Mouse (Mus musculus) forebrain, embryonic 16.5 days (tissue): ENCODE data around the gene Slc35a3. TPM values are rescaled to one million over a fixed set of nuclear protein-coding genes. Genes with fewer than 3 reads are reported as not detected.
A peak's percentile ranks its signal among the peaks of the same experiment; 100 is the strongest.
"Not testable (repeated sequence)": the region's sequence is repeated elsewhere in the genome, so short reads cannot be mapped to it uniquely, and the experiment has no call there.

Experiments used
- ATAC-seq: fragments of 200-750 bp; cut with Nextera tagmentation; 2 replicates; pipeline ENCODE4 v1.8.0; 2017; ENCODE audit warnings: mild to moderate bottlenecking, moderate library complexity
- H3K27ac ChIP-seq: fragments of 300-500 bp; sonication (generic); 2 replicates; pipeline ENCODE4 v1.5.1; 2014; ENCODE audit warnings: low read length, control low read depth
- H3K27me3 ChIP-seq: fragments of 300-500 bp; sonication (generic); replicated peaks from 2 replicates; pipeline ENCODE4 v1.6.1; 2014; ENCODE audit warnings: low read length; ENCODE audit not compliant: control insufficient read depth, insufficient read depth
- H3K36me3 ChIP-seq: fragments of 300-500 bp; sonication (generic); 2 replicates; pipeline ENCODE4 v1.6.1; 2014; ENCODE audit not compliant: control insufficient read depth, insufficient read depth
- H3K4me1 ChIP-seq: fragments of 300-500 bp; sonication (generic); replicated peaks from 2 replicates; pipeline ENCODE4 v1.6.1; 2014; ENCODE audit warnings: low read length; ENCODE audit not compliant: control insufficient read depth, insufficient read depth
- H3K4me2 ChIP-seq: fragments of 300-500 bp; sonication (generic); 2 replicates; pipeline ENCODE4 v1.6.1; 2014; ENCODE audit warnings: mild to moderate bottlenecking, low read length, control low read depth
- H3K4me3 ChIP-seq: fragments of 300-500 bp; sonication (generic); replicated peaks from 2 replicates; pipeline ENCODE4 v1.5.1; 2014; ENCODE audit warnings: mild to moderate bottlenecking, low read length, control low read depth
- H3K9ac ChIP-seq: fragments of 300-500 bp; sonication (generic); replicated peaks from 2 replicates; pipeline ENCODE4 v1.6.1; 2014; ENCODE audit warnings: low read depth, low read length, control low read depth
- H3K9me3 ChIP-seq: fragments of 300-500 bp; sonication (generic); 2 replicates; pipeline ENCODE4 v1.6.1; 2016; ENCODE audit warnings: low read length; ENCODE audit not compliant: control insufficient read depth
- WGBS: fragments of 180-500 bp; shearing (Covaris S2); extraction: QIAGEN DNeasy Blood & Tissue Kit; methylation state at CpG from one replicate; pipeline ENCODE4 v1.1.7; 2014; 5-methylcytosine and 5-hydroxymethylcytosine counted together
- polyA plus RNA-seq: library from polyadenylated mRNA; unstranded; fragments of >200 nt; fragmentation: Nextera tagmentation; extraction: Ambion mirVana; gene quantifications from 2 replicates; pipeline ENCODE4 v1.2.1, GENCODE M21; 2015

The Slc35a3 gene
- polyA plus RNA-seq, 1 experiment from 2014 or later: 8.3 TPM

DNA sequence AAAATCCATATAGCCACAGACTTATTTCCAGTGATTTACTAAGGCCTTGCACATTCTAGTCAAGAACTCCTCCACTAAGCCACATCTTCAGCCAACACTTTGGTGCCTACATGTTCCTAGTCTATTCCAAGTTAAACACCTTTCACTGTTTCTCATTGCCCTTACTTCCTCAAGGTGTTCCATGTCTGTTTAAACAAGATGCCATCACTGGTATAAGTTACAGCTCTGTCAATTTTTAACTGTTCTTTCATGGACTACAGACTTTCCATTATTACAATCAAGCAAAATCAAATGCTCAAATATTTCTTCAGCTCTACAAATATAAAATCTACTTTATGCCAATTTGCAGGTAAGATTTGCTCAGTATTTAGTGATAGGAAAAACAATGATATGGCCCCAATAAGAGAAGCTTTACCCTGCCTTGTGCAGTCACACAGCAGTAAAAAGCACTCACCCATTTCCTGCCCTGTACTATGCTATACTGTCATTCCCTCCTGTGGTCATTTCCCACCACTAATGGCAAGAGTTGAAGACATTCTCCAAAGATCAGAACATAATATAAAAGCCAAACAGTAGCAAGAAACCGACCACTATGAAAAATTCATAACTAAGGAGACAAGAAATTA, 9.9 kb downstream of the Slc35a3 start:
- no peak for ATAC-seq
- Histone ChIP-seq H3K9me3 (no peaks in the 10 kb centered on the region), H3K4me1 (no peaks in the 10 kb centered on the region), H3K27me3 (no peaks in the 10 kb centered on the region), H3K27ac (no peak overlapping the region), H3K4me3 (no peak overlapping the region), H3K4me2 (no peak overlapping the region), H3K9ac (no peak overlapping the region), H3K36me3 (no peaks in the 10 kb centered on the region)
- WGBS: 85% methylated on average over 1 of the region's 1 CpGs

DNA sequence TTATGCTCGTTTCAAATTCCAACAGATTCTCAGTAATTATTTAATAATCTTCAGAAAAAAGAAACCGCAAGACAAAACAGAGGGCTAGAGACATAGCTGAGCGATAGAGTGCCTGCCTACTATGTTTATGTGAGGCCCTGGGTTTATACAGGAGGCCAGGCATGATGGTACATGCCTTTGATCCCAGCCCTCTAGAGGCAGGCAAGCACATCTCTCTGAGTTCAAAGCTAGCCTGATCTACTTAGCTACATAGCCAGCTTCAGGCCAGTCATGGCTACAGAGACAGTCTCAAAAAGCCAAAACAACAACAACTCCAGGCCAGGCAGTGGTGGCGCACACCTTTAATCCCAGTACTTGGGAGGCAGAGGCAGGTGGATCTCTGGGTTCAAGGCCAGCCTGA, 11.0 kb downstream of the Slc35a3 start:
- H3K9me3 ChIP-seq: no peaks in the 10 kb centered on the region
- no peak overlapping the region for H3K4me2 ChIP-seq
- no peak overlapping the region for H3K27ac ChIP-seq
- H3K4me3 ChIP-seq: no peak overlapping the region
- no peak overlapping the region for H3K9ac ChIP-seq
- no peaks in the 10 kb centered on the region for H3K36me3 ChIP-seq
- no peak for ATAC-seq
- WGBS: 96% methylated on average over 4 of the region's 4 CpGs
- no peaks in the 10 kb centered on the region for H3K27me3 ChIP-seq
- no peaks in the 10 kb centered on the region for H3K4me1 ChIP-seq

GRCm38 (mm10) chr3:116698786-116699185, 13.8 kb downstream of the Slc35a3 start:
- Histone ChIP-seq H3K4me1 (no peaks in the 10 kb centered on the region), H3K27ac (no peak overlapping the region)
- WGBS: 50% methylated on average over 2 of the region's 2 CpGs

DNA sequence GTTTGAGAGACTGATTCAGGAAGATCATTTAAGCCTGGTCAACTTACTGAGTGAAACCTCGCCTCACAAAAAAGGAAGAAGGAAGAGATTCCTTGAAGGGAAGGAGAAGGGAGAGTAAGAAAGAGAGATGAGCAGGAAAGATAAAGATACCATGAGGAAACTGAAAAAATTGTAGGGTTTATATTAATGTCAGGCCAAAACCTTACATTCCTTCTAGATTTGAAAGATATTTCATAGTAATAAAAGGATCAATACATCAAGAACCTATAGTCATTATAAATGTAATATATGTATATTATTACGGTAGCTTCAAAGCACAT, 17.0 kb downstream of the Slc35a3 start:
- no peaks in the 10 kb centered on the region for H3K4me1 ChIP-seq
- 94% methylated on average over 2 of the region's 2 CpGs for WGBS

More at GRCm38 (mm10) chr3:116698786-116699185, 13.8 kb downstream of the Slc35a3 start:
- no peak for ATAC-seq
- H3K9ac ChIP-seq: no peak overlapping the region
- H3K4me3 ChIP-seq: no peak overlapping the region
- no peaks in the 10 kb centered on the region; the same call in 1 of the 2 replicates for H3K36me3 ChIP-seq
- H3K27me3 ChIP-seq: no peaks in the 10 kb centered on the region
- H3K9me3 ChIP-seq: no peaks in the 10 kb centered on the region
- H3K4me2 ChIP-seq: no peak overlapping the region

DNA sequence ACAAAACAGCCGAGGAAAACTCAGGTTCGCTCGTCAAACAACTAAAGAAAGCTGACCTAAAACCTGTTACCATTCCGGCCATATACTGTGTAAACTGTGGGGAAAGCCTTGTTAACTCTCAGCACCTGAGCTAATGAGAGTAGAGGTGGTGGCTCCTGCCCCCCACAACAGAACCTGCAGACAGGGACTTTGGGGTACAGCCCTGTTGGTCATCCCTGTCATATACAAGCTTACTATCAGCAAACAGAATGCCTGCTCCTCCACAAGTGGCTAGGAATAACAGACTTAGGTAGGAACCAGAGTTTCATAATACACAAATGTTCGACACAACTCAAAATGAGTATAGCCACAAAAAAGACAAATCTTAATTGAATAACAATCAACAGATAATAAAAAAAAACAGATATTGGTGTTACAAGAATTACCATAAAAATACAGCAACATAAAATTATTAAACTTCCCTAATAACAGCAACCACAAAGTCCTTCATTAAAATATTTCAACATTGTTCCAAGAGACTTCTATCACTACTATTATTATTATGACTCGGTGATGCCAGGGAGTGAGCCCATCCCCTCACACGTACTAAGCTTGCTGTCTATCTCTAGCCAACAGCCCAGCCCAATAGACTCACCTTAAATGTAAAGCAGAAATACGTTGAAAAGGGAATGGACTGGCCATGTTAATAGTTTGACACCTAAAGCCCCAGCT, 17.5 kb downstream of the Slc35a3 start:
- Histone ChIP-seq H3K9me3 (no peaks in the 10 kb centered on the region), H3K27me3 (no peaks in the 10 kb centered on the region), H3K36me3 (no peaks in the 10 kb centered on the region; the same call in 1 of the 2 replicates), H3K9ac (no peak overlapping the region), H3K4me2 (no peak overlapping the region), H3K27ac (no peak overlapping the region), H3K4me3 (no peak overlapping the region), H3K4me1 (no peaks in the 10 kb centered on the region)
- 87% methylated on average over 8 of the region's 8 CpGs for WGBS
- ATAC-seq: no peak

More for the DNA sequence above, 17.0 kb downstream of the Slc35a3 start:
- H3K36me3 ChIP-seq: no peaks in the 10 kb centered on the region; the same call in 1 of the 2 replicates
- no peak overlapping the region for H3K4me3 ChIP-seq
- no peak overlapping the region for H3K4me2 ChIP-seq
- ATAC-seq: no peak
- H3K27me3 ChIP-seq: no peaks in the 10 kb centered on the region
- H3K9ac ChIP-seq: no peak overlapping the region
- H3K27ac ChIP-seq: no peak overlapping the region
- no peaks in the 10 kb centered on the region for H3K9me3 ChIP-seq

DNA sequence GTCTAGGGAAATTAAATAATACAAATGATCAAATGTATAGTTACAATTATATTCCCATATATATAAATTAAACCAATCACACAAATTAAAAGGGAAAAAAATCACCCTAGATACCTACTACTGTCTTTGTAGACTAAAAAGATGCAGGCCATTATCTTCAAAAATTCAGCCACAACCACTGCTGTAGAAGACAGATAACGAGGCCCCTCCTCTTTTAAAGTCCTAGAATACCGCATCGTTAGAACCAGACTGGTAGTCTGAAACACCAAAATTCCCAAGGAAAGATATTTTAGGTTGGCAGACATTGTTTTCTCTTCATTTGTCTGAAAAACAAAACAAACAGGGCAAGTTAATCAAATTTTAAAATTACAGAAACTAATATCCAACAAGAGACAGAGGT, 18.3 kb downstream of the Slc35a3 start:
- Histone ChIP-seq H3K9me3 (no peaks in the 10 kb centered on the region), H3K36me3 (no peaks in the 10 kb centered on the region; the same call in 1 of the 2 replicates), H3K27me3 (no peaks in the 10 kb centered on the region), H3K4me2 (no peak overlapping the region), H3K27ac (no peak overlapping the region), H3K9ac (no peak overlapping the region), H3K4me3 (no peak overlapping the region), H3K4me1 (no peaks in the 10 kb centered on the region)
- ATAC-seq: no peak
- 69% methylated on average over 3 of the region's 3 CpGs for WGBS

DNA sequence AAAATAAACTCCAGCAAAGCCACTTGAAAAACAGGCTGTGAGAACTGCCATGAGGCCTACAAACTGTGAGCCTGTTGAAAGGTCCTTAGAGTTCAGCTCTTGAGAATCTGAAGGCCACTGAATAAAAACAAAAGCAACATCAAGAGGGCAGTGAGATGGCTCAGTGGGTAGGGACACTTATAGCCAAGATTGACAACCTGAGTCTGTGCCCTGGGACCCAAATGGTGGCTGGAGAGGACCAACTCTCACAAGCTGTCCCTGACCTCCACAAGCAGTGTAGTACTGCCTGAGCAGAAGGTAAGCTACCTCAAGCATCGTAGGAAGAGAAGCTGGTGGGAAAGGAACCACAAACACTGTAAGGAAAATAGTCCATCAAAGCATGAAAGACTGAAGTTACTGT, 31.5 kb downstream of the Slc35a3 start, which contains the start of gene Gm43191:
TSS of gene Gm43191 (minus strand) at position 101 of the 400 bp plus-strand sequence.
- no peak within 1 kb of the TSS for H3K4me2 ChIP-seq
- no peak within 1 kb of the TSS for H3K27ac ChIP-seq
- ATAC-seq: no peak
- no peak within 1 kb of the TSS for H3K9ac ChIP-seq
- H3K4me3 ChIP-seq: no peak within 1 kb of the TSS
- no peaks in the 10 kb centered on the region for H3K27me3 ChIP-seq
- H3K9me3 ChIP-seq: no peaks in the 10 kb centered on the region
- 97% methylated on average over 1 of the region's 1 CpGs for WGBS
- H3K36me3 ChIP-seq: no peaks in the 10 kb centered on the region
- H3K4me1 ChIP-seq: no peaks in the 10 kb centered on the region

- not testable (repeated sequence) for H3K4me3 ChIP-seq, H3K4me2 ChIP-seq, H3K36me3 ChIP-seq, H3K27me3 ChIP-seq, H3K9ac ChIP-seq, H3K9me3 ChIP-seq, H3K27ac ChIP-seq, ATAC-seq
- 94% methylated on average over 9 of the region's 9 CpGs for WGBS
- peaks cover 15% of the 10 kb centered on the region for H3K4me1 ChIP-seq
Observed at GRCm38 (mm10) chr3:116664281-116664680, 48.4 kb downstream of the Slc35a3 start.

- peak within 1 kb of the TSS; percentile 85 for H3K9ac ChIP-seq
- H3K9me3 ChIP-seq: no peaks in the 10 kb centered on the region
- H3K4me1 ChIP-seq: peaks cover 21% of the 10 kb centered on the region
- H3K36me3 ChIP-seq: no peaks in the 10 kb centered on the region
- ATAC-seq: peak; percentile 99
- H3K27ac ChIP-seq: peak within 1 kb of the TSS; percentile 89
- H3K4me2 ChIP-seq: peak within 1 kb of the TSS; percentile 60
- 0% methylated on average over 39 of the region's 39 CpGs for WGBS
- no peaks in the 10 kb centered on the region for H3K27me3 ChIP-seq
- H3K4me3 ChIP-seq: peak within 1 kb of the TSS; percentile 77
Observed at GRCm38 (mm10) chr3:116662463-116662863, 50.2 kb downstream of the Slc35a3 start, which contains the start of gene Mfsd14a. Gene Mfsd14a (minus strand): TSS chr3:116662677.
